Mouse (Mus musculus): ENCODE measurements at regions not wholly inside any gene's neighbourhood (a gene's known extent, or its start where the extent isn't known, plus 50 kb on each side); places are given as distances from the start of the nearest gene placed in this dataset.

DNA sequence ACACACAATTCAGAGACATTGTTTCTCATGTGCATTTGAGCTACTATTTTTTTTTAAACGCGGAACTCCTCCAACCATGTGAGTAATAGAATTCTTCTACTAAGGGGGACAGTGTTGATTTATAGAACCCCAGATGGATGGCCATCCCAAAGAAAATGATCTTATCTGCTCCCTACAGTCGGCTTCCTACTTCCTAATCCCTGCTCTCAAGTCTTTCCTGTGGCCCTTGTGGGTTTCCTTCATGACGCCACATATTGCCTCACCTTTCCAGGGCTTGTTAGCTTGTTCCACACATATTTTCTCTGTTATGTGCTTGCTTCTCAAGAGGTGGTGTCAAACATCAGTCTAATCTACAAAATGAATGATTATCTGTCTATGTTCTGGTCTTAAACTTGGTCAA, 651.9 kb upstream of the Sox9 start:
- no peak for DNase-seq

DNA sequence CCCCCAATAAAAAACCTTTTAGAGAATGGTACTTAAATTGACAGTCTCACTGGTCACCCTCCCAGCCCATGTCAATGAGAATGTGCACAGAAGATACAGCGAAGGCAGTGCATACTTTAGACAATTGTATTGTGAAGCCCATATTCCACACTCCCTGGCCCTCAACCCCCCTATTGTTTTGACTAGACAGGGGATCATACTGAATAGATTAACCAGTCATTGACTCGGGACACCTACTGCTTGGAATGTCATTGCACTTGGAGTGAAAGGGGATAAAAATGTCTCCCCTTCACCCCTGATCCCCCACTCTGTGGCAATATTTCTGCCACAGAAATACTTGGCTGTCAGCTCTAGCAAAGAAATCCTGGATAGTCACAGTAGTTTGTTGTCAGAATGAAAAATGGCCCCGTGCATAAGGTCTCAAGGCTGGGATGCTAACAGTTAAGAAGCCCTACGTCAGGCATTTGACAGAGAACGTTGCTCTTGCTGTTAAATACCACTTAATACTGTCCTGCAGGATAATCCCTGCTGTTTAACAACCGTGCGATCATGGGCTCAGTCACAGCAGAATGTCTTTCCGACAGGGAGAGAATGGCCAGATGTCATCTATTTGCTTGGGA, 644.5 kb upstream of the Sox9 start:
- no peak for DNase-seq

DNA sequence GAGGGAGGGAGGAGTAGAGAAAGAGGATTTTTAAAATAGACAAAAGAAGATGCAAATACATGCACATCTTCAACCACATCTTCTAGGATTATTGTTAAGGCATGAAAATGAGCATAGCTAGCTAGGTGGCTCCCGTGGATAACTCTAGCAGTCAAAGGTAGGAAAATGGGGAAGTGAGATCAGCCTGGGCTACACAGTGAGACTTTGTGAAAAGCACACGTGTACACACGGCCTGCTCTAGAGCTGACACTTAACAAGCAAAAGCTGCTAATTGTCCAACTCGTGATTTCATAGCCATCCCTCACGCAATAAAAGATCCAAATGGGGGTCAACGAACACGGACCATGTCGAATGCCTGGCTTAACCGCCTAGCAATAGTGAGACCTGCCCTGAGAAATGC, 642.0 kb upstream of the Sox9 start:
- no peak for DNase-seq

DNA sequence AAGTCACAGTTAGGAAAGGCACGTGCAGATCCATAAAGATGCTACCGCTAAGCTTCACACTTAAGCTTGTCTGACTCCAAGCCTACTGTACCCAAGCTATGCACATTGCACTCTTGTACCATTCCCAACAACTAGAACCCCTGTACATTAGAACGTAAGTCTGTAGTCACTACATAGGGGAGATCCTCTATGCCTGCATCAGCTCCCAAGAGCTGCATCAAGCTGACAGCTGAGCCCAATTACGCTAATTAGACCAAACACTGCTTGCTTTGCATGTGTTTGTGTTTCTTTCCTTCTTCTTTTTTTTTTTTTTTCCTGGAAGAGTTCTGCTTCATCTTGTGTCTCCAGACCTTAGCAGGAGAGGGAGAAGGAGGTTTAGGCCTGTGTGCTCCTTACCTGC, 641.5 kb upstream of the Sox9 start:
- no peak for DNase-seq

DNA sequence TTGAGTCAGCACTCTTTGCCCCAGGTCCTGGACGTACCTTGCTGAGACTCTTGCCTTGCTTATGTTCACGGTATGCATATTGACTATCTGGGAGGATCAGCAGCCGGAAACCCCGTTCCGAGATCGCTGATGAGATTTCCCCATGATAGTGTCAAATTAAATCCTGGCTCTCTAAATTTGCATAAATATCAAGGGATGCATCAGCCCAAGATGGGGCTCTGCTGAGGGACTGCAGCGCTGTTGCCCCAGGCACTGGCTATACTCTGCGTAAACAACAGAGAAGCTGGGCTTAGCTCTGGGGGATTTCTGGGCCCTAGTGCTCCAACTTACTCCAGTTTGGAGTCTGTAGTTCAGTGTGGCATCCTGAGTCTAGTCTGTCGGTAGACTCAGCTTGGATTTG, 641.1 kb upstream of the Sox9 start:
- no peak for DNase-seq

DNA sequence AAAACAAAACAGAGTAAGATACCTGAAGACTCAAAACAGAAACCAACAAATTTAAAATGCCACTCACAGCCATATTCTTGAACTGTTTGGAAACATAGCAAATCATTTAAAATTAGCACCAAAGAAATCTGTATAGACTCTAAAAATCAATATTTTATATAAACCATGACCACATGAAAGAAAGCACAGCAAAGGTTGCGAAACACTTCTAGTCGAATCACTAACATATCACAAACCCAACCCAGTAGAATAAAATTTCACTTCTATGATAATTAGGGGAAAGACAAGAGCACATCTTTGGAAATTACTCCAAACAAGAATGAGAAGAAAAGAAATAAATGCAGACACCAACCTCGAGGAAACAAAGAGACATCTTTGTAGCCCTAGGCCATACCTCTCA, 630.0 kb upstream of the Sox9 start:
- DNase-seq, result no peak

DNA sequence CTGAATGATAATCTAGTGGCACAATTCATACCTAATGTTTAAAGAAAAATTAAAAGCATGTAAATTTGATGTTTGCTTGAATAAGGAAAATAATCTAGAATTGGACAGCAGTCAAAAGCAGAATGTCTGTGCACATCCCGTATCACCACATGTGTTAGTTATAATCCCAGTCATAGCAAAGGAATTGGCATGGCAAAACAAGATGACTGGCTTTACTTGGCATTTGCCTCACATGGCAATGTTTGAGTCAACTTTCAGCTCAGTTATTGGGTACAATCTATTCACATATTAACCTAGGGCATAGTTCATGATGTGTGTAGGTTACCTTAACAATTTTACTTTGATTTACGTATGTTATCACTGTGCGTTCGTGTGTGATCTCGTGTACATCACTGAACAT, 628.8 kb upstream of the Sox9 start:
- DNase-seq, result no peak

DNA sequence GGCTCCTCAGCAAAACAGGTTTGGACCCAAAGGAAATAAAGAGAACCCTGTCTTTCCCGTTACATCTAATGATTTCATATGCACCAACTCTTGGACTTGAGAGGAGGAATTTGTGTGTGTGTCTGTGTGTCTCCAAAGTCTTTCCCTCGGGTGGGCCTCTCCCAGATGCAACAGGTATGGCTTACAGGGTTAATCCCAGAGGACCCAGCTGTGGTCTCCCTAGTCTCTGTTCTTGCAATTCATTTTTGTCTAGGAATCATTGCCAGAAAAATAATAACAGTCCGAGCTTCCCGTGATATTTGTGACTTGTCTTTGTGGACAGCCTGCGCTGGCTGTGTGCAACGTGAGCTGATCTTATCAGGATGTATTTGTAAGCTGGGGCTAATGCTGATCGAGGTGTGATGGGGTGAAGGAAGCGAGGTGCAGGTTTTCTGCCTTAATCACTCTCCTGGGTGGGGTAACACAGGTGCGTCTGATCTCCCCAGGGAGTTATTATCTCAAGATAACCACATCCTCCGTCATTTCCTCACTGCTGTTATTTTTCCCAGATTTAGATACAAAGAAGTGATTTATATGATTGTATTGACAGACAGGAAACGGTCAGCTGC, 627.2 kb upstream of the Sox9 start:
- no peak for DNase-seq

DNA sequence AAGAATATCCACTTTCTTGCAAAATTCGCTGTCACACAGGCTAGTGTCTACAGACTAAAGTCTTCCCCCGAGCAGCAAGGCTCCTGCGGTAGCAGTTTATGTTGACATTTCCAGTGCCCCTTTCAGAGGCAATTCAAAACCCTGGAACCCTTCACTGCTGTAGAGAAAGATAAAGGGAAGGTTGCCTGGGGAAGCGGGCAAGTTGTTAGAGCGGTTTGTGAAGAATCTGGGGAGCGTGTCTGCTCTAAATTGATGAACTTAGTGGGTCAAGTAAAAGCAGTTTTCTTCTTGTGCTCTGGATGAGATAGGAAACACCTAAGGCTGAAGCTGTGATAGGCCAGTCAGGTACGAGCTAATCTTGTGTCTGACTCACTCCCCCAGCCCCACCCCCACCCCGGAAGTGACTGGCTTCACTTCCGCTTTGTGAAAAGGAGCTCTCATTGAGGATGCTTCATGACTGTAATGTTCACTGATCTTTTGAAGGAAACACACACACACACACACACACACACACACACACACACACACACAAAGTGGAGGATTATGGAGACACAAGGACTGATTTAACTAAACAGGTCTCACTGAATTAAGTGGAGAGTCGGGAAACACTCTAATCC, 626.6 kb upstream of the Sox9 start:
- no peak for DNase-seq

DNA sequence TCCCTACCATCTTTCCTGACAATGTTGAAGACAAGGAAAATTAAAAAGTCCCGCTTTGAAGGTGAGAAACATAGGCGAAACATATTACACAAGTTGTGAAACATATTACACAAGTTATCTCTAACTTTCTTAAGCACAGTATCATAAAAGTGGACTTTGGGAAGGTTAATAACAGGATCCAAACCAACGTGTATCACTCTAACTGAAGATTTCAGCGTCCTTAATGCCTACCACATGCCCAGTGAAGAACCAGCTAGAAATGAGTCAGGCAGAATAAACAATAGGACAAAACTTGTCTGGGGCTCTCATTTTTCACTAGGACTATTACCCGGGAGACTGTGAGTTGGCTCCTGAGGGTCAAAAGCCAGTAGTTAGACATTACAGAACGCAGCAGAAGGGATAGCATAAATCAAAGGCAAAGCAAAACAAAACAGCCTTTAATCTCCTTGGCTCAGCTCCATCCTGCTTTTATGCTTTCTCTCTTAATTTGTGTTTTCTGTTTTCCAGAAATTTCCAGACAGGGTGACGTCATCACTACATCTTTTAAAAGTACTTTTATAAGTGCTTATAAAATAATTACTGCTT, 618.3 kb upstream of the Sox9 start:
- DNase-seq, result no peak

DNA sequence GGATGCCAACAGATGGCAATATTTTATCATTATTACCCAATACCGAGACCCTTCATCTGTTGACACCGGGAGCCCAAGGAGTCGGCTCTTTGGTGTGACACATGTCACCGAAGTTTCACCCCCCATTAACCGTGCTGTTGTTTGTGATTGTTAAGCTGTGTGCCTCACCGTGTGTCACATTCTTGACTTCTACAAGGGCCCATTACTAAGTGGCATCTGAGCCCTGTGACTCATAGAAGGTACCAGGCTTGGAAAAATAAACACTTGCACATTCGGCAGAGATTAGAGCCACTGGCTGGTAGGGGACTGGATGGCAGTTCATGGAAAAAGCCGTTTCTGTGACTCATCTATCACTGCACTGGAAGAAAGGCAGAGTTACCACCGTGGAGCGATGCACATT, 608.4 kb upstream of the Sox9 start:
- no peak for DNase-seq

DNA sequence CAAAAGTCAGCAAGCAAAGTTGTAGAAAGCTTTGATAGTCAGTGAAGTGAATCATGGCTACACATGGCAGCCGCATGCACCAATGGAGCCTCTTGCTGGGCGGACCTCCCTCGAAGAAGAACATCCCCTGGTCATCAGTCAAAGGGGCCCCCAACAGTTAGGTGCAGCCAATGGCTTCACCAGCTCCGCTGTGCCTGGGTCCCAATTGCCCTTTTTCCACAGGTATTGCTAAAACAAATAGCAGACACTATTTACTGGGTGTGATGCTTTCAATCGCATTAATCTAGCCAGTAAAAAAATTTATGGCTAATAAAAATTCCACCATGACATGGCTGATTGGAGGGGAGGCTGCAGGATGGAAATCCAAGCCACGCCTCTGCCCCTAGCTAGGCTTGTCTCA, 606.7 kb upstream of the Sox9 start:
- DNase-seq, result no peak

DNA sequence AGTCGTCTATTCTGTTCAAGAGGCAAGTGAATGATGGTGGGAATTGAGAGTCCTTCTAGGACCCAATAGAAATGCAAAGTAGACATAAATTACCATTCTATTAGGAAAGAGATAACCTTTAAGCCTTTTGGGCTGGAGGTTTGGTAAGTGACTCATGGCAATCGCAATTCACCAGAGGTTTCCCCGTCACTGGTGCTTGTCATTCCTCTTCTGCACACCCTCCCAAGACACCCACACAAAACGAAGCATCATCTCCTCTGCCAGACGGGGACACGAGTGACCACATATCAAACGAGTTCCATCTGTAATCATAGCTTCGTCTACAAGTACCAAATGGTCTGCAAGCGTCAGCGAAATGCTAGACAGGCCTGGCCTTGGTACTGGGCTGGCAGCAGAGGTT, 601.4 kb upstream of the Sox9 start:
- DNase-seq, result no peak

DNA sequence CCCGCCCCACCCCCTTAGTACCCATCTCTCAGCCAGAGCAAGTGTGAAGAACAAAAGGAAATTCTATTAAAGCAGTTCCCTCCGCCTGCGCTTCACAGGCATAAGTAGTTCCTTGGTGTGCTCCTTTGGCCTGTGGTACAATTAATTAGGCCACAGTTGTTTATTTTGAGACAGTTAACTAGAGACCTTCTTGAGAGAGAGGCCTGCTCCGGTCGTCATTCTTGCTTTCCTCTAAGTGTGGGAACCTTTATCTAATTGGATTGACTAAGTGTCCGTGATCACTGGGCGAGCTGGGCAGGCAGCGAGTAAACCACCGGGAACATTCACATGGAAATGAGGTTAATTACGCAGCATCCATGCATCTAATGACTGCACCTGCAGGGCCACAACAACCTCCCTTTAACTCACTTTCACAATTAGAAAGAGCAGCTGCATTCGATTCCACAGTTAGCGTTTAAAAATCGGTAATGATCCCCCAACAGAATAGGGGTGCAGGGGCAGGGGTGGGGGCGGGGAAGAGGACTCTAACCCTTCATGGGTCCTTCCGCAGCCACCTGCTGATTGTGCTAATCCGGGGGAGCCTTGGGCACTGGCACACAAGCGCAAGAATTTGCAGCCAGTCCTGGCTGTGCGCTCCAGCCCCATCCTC, 584.3 kb upstream of the Sox9 start:
- DNase-seq, result no peak

DNA sequence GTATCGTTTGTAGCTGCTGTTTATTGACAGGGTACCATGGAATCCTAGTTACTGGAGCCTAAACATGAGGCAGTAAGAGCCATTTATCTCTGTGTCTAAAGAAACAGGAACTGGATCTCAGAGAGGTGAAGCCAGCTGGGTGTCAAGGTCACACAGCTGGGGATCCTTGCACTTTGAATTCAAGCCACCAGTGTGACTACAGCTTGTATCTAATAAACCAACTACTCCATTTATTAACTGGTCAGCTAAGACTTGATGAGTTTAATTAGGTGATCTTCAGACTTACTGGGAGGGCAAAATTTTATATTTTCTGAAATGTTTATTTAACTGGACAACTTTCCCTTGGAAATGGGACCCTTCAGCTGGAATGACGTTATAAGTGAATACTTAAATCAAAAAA, 577.5 kb upstream of the Sox9 start:
- DNase-seq, result no peak

DNA sequence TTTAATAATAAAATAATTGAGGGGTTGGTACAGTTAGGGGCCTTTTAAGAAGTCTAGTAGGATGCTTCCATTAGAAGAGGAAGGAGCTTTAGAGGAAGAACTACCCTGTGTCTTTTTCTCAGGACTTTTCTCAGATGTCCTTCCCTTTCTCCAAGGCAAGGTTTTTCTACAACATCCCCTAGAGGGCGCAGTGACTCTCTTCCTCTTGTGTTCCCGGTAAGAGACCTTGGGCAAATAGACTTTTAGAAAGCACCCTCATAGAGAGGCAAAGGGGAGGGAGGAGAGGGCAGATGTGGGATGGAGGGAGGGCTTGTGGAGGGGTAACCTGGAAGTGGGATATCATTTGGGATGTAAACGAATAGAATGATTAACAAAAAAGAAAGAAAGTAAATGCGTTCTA, 572.6 kb upstream of the Sox9 start:
- peak; percentile 49 for DNase-seq

DNA sequence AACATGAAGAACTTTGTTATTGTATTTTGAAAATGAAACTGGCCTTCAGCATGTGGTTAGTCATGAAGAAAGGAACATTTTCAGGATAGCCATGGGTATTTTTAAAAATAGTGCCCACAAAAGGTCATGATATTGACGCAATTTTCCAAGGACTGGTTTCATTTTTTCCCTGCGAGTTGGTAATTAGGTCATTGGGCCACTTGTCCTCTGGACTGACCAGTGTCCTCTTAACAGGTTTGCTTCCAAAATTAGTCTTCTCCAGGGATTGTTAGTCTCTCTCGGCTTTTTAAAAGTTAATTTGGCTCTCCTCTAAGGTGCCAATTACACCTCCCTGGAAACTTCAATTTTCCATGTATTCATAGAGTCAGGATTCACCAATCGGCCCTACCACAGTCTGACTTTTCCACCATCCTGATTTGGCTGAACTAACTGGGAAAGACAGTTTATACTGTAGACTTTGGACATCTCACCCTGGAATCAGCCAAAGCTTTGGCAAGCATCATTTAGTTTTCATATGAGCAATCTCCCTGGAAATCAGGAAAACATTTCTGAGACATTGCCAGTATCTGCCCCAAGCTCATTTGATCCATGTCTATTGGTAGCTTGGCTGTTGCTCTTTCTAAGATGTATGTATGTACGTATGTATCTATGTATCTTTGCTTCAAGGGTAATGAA, 562.8 kb upstream of the Sox9 start:
- DNase-seq, result no peak

DNA sequence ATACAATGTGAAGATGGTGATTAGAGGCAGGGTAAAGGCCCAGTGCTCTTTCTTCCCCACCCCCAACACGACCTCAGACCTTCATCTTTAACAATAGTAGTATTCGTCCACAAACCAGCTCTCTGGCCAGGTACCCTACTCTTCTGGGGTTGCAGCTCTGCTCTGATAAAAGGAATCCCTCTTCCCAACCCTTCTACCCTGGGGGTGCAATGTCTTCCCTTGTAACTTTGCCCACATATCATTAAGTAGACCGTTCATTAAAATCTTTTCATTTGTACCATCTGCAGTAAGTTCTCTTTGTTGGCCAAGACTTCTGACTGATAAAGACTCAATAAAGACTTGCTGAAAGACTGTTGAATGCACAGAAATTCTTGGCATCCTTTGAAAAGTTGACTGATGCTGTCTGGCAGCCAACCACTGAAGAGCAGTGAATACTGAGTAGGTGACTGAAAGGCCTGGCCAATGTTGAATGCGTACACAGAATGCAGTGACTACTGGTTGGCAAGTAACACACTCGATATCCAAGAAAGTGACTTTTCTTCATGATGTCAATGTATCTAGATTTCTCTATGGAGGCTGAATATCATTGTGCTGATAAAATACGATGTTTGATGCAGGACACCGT, 547.4 kb upstream of the Sox9 start:
- no peak for DNase-seq

DNA sequence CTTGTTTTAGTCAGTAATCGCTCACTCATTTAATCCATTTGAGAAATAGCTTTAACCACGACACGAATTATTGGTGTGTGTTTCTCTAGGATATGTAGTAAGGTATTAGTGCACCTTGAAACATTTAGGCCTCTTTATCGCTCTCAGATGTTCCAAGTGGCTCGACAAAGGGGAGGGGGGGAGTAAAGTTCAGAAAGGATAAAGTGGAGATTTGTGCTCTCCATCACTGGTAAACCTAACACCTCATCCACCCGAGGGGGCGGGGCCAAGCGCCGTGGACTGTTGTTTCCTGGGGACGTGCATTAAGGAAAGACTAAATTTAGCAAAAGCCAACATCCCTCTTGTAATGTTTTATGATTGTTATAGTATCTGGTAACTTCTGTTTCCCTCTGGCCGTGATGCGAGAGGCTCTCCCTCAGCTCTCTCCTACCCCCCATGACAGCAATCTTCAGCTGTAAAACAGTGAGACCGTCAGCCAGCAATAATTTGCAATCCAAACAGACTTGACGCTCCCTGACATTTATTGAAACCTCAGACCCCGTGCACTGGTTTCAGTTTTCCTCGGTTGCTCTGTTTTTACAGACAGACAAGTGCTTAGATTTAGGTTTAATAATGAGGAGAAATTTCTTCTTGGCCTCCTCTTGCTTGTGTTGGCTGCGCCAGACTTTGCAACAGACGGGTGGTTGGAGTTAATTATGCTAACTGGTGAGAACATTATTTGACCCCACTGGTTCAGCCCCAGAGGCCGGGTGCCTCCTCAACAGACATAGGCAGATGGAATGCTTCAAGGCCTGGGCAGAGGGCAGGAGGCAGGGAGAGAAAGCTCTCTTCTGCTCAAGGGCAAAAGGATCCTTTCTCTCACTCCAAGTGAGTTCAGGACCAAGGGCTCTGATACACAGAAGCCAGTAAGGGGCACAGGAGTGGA, 542.8 kb upstream of the Sox9 start:
- DNase-seq, result no peak

DNA sequence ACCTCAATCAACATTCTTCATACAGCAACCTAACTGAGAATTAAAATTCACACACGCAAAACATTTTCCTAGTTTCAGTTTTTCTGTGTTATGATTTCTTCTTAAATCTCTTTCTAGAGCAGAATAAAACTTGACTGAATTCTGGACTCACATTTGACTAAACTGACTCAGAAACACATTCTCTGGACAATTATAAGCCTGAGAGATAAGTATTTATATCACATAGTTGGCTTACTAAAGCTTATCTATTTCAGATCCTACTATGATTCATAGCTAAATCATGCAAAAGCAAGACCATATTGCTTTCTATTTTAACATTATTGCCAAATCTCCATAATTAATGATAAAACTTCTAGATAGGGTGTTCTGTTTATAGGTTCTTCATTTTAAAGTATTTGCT, 529.5 kb upstream of the Sox9 start:
- DNase-seq, result no peak

DNA sequence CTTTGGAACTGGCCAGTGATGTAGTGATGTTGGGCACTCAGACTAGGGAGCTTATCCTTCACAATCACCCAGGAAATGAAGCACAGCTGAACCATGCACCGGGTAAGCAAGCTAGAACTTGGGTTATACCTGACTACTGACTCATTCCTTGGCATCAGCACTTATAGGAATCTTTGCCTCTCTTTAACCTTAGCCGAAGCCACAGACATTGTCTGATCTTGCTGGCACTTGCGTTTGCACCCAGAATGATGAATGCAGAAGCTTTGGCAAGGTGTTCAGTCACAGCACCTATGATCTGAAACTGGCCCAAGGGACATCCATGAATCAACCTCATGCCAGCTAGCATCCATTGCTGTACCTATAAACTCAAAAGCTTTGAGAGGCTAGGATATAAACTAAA, 529.0 kb upstream of the Sox9 start:
- DNase-seq, result no peak

DNA sequence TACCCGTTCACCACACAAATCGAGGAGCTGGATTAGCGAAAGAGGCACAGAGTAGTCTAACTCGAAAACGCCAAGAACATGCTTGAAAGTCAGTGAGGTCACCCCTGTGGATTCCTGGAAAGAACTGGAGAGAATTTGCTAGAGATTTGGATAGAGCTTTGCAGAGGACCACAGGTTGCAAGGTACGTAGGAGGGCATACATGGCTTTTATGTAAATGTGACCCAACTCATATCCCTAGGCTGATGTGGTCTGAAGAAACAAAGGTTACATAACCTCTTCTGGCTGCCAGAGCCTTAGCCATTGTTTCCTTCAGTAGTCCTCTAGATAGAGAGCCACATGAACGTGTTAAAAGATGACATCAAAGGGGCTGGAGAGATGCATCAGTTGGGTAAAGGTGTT, 525.7 kb upstream of the Sox9 start:
- no peak for DNase-seq

Data from heart, postnatal 4 days (tissue).